8 mouse cellular contexts compared by ENCODE assay signal in the genomic region with DNA sequence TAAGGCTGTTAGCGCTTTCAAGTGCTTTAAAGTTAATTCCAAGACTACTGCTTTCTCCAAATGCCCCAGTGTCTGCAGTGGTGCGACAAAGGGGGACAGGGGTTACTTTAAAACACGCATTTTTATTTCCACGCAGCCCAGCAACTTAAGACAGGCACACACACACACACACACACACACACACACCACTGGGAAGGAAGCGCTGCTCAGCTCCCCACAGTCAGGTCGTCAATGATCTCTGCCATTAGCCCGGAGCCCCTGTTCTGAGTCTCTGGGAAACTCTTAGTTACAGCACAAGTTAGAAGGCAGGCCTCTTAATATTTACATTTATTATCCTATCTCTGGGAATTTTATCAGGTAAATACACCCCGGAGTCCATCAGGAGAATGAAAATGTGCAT. TPM values are rescaled to one million over a fixed set of nuclear protein-coding genes. Genes with fewer than 3 reads are reported as not detected.
DNase-seq lines count a peak whose midpoint lies in the region; ATAC-seq and TF ChIP-seq lines count a peak whose summit lies in the region.

No protein-coding gene starts in this region.

- peaks cover 45% of the 10 kb centered on the region for H3K27me3 ChIP-seq in heart, embryonic 10.5 days (ENCODE audit: insufficient read depth, poor library complexity, severe bottlenecking)
- peaks cover 88% of the 10 kb centered on the region for H3K27me3 ChIP-seq in E14TG2a.4 (ENCODE audit: insufficient read depth, low read length)
- peaks cover 32% of the 10 kb centered on the region for H3K27me3 ChIP-seq in forebrain, embryonic 16.5 days (replicated peaks; ENCODE audit: control insufficient read depth, insufficient read depth, low read length)
- H3K27me3 ChIP-seq in liver, postnatal 0 days (ENCODE audit: insufficient read depth, low read length): peaks cover 57% of the 10 kb centered on the region

- H3K36me3 ChIP-seq in heart, embryonic 10.5 days: no peaks in the 10 kb centered on the region
- no peaks in the 10 kb centered on the region for H3K36me3 ChIP-seq in E14TG2a.4 (ENCODE audit: insufficient read depth, low read length)
- no peaks in the 10 kb centered on the region for H3K36me3 ChIP-seq in forebrain, embryonic 16.5 days (ENCODE audit: control insufficient read depth, insufficient read depth)
- no peaks in the 10 kb centered on the region for H3K36me3 ChIP-seq in liver, postnatal 0 days (replicated peaks; ENCODE audit: insufficient read depth, low read length)

- H3K9me3 ChIP-seq in heart, embryonic 10.5 days: no peaks in the 10 kb centered on the region
- H3K9me3 ChIP-seq in E14TG2a.4 (ENCODE audit: low read length): no peaks in the 10 kb centered on the region
- H3K9me3 ChIP-seq in forebrain, embryonic 16.5 days (ENCODE audit: control insufficient read depth, low read length): no peaks in the 10 kb centered on the region
- no peaks in the 10 kb centered on the region for H3K9me3 ChIP-seq in liver, postnatal 0 days (ENCODE audit: low read length)

- H3K9ac ChIP-seq in forebrain, embryonic 16.5 days (replicated peaks; ENCODE audit: low read depth, low read length): no peak overlapping the region
- H3K9ac ChIP-seq in liver, postnatal 0 days (replicated peaks): no peak overlapping the region

- 2% methylated on average over 8 of the region's 8 CpGs for WGBS in heart, embryonic 10.5 days
- 2% methylated on average over 8 of the region's 8 CpGs for WGBS in forebrain, embryonic 16.5 days
- 4% methylated on average over 8 of the region's 8 CpGs for WGBS in liver, postnatal 0 days (ENCODE audit: insufficient replicate concordance)

- no peak for TF ChIP-seq CTCF in E14TG2a.4 (conservative IDR thresholded peaks at IDR 0.05; ENCODE audit: low read length)
- TF ChIP-seq CTCF in liver, postnatal 0 days (IDR thresholded peaks at IDR 0.05; ENCODE audit: low read depth): no peak

- peaks cover 47% of the 10 kb centered on the region for H3K4me1 ChIP-seq in heart, embryonic 10.5 days
- H3K4me1 ChIP-seq in E14TG2a.4 (replicated peaks; ENCODE audit: low read depth, low read length): peaks cover 32% of the 10 kb centered on the region
- peaks cover 34% of the 10 kb centered on the region for H3K4me1 ChIP-seq in forebrain, embryonic 16.5 days (replicated peaks; ENCODE audit: control insufficient read depth, insufficient read depth, low read length)
- H3K4me1 ChIP-seq in liver, postnatal 0 days (ENCODE audit: insufficient read depth): peaks cover 16% of the 10 kb centered on the region

- DNase-seq in heart, embryonic 10.5 days (ENCODE audit: low spot score): no peak
- no peak for DNase-seq in heart, postnatal 36 days
- no peak for DNase-seq in liver, postnatal 0 days
- no peak for DNase-seq in right cerebral cortex, adult 18-20 months
- no peak for DNase-seq in right cerebral cortex, postnatal 14 days
- no peak for DNase-seq in thymus, postnatal 25 days

- peak overlapping the region; percentile 92 for H3K27ac ChIP-seq in heart, embryonic 10.5 days
- H3K27ac ChIP-seq in forebrain, embryonic 16.5 days (ENCODE audit: low read length): no peak overlapping the region
- H3K27ac ChIP-seq in liver, postnatal 0 days (ENCODE audit: low read depth): no peak overlapping the region

- no peak for TF ChIP-seq EP300 in liver, postnatal 0 days (IDR thresholded peaks at IDR 0.05; ENCODE audit: low read depth)

- peak overlapping the region; percentile 77 for H3K4me2 ChIP-seq in forebrain, embryonic 16.5 days (ENCODE audit: low read length)
- peak overlapping the region; percentile 86 for H3K4me2 ChIP-seq in liver, postnatal 0 days (ENCODE audit: low read depth, low read length)

- intact Hi-C loops in heart, postnatal 36 days (cut with DNase I): loop anchor here (5.0 kb wide), 2 partner anchors 298 to 408 kb away; no protein-coding TSS in a partner anchor

- no peak for ATAC-seq in forebrain, embryonic 16.5 days
- ATAC-seq in liver, postnatal 0 days: no peak

- peak overlapping the region; percentile 78 for H3K4me3 ChIP-seq in heart, embryonic 10.5 days
- H3K4me3 ChIP-seq in E14TG2a.4 (replicated peaks; ENCODE audit: low read length): peak overlapping the region; percentile 79
- H3K4me3 ChIP-seq in forebrain, embryonic 16.5 days (replicated peaks; ENCODE audit: low read length): peak overlapping the region; percentile 57
- peak overlapping the region; percentile 50; the same call in 1 of the 2 replicates for H3K4me3 ChIP-seq in liver, postnatal 0 days (ENCODE audit: low read depth, low read length)

RNA-seq across cellular contexts. Expression of a gene that starts 1.2 kb away (rescaled TPM):
- polyA plus RNA-seq in heart, embryonic 10.5 days (2016; fragmentation: Nextera tagmentation; extraction: Ambion mirVana): 3.8 and 7.4 TPM in 2 replicates
- 10 to 100 TPM; 18.9 to 28.6 TPM for total RNA-seq in heart, postnatal 36 days (2021)
- polyA plus RNA-seq in forebrain, embryonic 16.5 days (2015; fragmentation: Nextera tagmentation; extraction: Ambion mirVana): 2.6 and 4.5 TPM in 2 replicates
- 0.22 and 0.24 TPM in 2 replicates for polyA plus RNA-seq in liver, postnatal 0 days (2015; fragmentation: Nextera tagmentation; extraction: Ambion mirVana)
